Mouse (Mus musculus): ENCODE data around the gene Snw1.

GRCm38 (mm10) chr12:87418921-87419320 is 53.2 kb downstream of the Snw1 start:
- TF ChIP-seq CTCF (IDR thresholded peaks at IDR 0.05; ENCODE audit: extremely low read depth, insufficient read length, insufficient replicate concordance, low read depth, low read length) (no peak), POLR2A (IDR thresholded peaks at IDR 0.05; ENCODE audit: low read depth, low read length) (no peak)

All from small intestine, adult 2 months (tissue).